Mouse (Mus musculus) embryonic facial prominence, embryonic 10.5 days (tissue): ENCODE results near the gene Klk4. TPM values are rescaled to one million over a fixed set of nuclear protein-coding genes. Genes with fewer than 3 reads are reported as not detected.

Source experiments
- DNase-seq: peaks from one replicate; pipeline ENCODE4 v3.0.0-alpha.2; 2017; ENCODE audit warnings: low spot score
- H3K27ac ChIP-seq: fragments of 300-500 bp; sonication (generic); replicated peaks from 2 replicates; pipeline ENCODE4 v1.5.1; 2016; ENCODE audit warnings: mild to moderate bottlenecking
- H3K27me3 ChIP-seq: fragments of 300-500 bp; sonication (generic); replicated peaks from 2 replicates; pipeline ENCODE4 v1.6.1; 2016; ENCODE audit warnings: low read depth, mild to moderate bottlenecking; ENCODE audit not compliant: poor library complexity, severe bottlenecking
- H3K36me3 ChIP-seq: fragments of 300-500 bp; sonication (generic); replicated peaks from 2 replicates; pipeline ENCODE4 v1.6.1; 2016; ENCODE audit warnings: mild to moderate bottlenecking, moderate library complexity
- H3K4me1 ChIP-seq: fragments of 300-500 bp; sonication (generic); 2 replicates; pipeline ENCODE4 v1.6.1; 2016
- H3K4me3 ChIP-seq: fragments of 300-500 bp; sonication (generic); 2 replicates; pipeline ENCODE4 v1.5.1; 2016; ENCODE audit warnings: mild to moderate bottlenecking, moderate library complexity
- H3K9me3 ChIP-seq: fragments of 300-500 bp; sonication (generic); 2 replicates; pipeline ENCODE4 v1.6.1; 2016; ENCODE audit warnings: mild to moderate bottlenecking
- WGBS: fragments of 180-500 bp; shearing (Covaris S2); methylation state at CpG from one replicate; pipeline ENCODE4 v1.1.7; 2016; 5-methylcytosine and 5-hydroxymethylcytosine counted together
- polyA plus RNA-seq: library from polyadenylated mRNA; unstranded; fragments of >200 nt; fragmentation: Nextera tagmentation; extraction: Ambion mirVana; gene quantifications from 2 replicates; pipeline ENCODE4 v1.2.1, GENCODE M21; 2016

Gene Klk4
- polyA plus RNA-seq, 1 experiment from 2014 or later, result not detected

DNA sequence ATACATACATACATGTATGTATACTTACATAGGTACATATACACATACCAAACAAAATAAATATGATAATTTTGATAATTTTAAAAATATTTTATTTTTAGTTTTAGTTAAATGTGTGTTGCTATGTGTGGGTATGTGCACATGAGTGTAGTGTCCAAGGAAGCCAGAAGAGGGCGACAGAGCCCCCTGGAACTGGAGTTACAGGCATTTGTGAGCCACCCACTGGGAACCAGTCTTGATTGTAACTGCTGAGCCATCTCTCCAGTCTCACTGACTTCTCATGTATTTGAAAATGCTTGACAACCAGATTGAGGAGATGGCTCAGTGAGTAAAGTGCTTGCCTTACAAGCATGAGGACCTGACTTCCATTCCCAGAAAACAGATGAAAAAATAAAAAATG is 2.7 kb upstream of the Klk4 start:
- no peak for DNase-seq
- 44% methylated on average over 1 of the region's 1 CpGs for WGBS
- Histone ChIP-seq H3K27me3 (peaks cover 8% of the 10 kb centered on the region; the same call in 1 of the 2 replicates), H3K9me3 (0 out of 2 replicates have a peak, but pooled peaks cover 2% of the 10 kb centered on the region), H3K4me1 (peaks cover 19% of the 10 kb centered on the region), H3K36me3 (no peaks in the 10 kb centered on the region), H3K27ac (no peak overlapping the region), H3K4me3 (no peak overlapping the region)

DNA sequence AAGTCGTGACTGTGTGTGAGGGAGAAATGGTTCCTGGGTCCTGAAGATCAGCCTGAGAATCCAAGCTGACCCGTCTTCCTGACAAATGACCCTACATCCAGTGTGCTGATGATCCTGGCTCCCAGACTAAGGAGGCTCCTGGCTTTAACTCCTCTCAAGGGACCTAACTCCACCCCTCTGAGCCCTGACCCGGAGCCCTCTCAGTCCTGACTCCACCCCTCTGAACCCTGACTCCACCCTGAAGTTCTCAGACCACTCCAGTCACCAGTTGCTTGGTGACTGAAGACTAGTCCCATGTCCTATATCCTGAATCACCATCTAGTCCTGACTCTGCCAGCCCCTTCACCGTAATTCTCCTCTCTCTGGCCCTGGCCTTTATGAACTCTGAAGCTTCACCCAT is 1.4 kb downstream of the Klk4 start:
- Histone ChIP-seq H3K4me1 (peaks cover 20% of the 10 kb centered on the region), H3K4me3 (no peak overlapping the region), H3K27me3 (peaks cover 18% of the 10 kb centered on the region), H3K27ac (no peak overlapping the region), H3K9me3 (0 out of 2 replicates have a peak, but pooled peaks cover 2% of the 10 kb centered on the region), H3K36me3 (no peaks in the 10 kb centered on the region)
- 18% methylated on average over 4 of the region's 4 CpGs for WGBS
- no peak for DNase-seq

DNA sequence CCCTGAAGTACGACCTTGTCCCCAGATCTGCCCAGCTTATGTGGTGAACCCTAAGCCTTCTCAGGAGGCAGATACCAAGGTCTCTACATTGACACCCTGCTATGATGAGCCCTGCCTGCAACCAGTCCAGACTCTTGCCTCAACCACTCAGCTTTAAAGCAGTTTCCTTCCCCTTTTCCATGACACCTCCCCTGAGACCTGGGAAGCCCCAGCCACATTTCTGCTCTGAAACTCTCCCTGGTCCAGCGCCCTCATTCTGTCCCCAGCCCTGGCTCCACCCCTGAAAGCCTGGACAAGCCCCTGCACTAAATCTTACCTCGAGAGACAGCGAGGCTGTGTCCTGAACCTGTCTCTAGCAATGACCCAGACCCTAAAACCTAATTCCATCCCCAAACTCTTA is 1.9 kb downstream of the Klk4 start:
- peaks cover 18% of the 10 kb centered on the region for H3K27me3 ChIP-seq
- WGBS, result 31% methylated on average over 4 of the region's 4 CpGs
- no peaks in the 10 kb centered on the region for H3K36me3 ChIP-seq
- peaks cover 20% of the 10 kb centered on the region for H3K4me1 ChIP-seq
- DNase-seq, result no peak
- no peak overlapping the region for H3K27ac ChIP-seq
- no peak overlapping the region for H3K4me3 ChIP-seq
- H3K9me3 ChIP-seq, result 0 out of 2 replicates have a peak, but pooled peaks cover 2% of the 10 kb centered on the region

DNA sequence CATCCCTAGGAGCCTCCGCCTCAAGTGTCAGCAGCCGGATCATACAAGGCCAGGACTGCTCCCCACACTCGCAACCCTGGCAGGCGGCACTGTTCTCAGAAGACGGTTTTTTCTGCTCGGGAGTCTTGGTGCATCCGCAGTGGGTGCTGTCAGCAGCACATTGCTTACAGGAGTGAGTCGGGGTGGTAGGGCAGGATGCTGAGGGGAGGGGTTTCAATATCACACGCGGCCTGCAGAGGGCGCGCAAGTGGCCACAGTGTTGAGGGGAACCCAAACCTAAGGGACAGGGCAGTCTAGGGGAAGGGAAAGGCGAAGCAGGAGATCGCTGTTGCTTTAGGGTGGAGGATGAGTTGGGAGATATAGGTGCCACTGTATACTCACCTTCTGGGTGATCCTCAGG is 2.6 kb downstream of the Klk4 start:
- H3K9me3 ChIP-seq, result no peaks in the 10 kb centered on the region
- DNase-seq, result peak; percentile 71
- peaks cover 18% of the 10 kb centered on the region for H3K27me3 ChIP-seq
- no peaks in the 10 kb centered on the region for H3K36me3 ChIP-seq
- WGBS, result 8% methylated on average over 14 of the region's 14 CpGs
- H3K4me1 ChIP-seq, result peaks cover 20% of the 10 kb centered on the region
- H3K27ac ChIP-seq, result no peak overlapping the region
- peak overlapping the region; percentile 33; the same call in 1 of the 2 replicates for H3K4me3 ChIP-seq

DNA sequence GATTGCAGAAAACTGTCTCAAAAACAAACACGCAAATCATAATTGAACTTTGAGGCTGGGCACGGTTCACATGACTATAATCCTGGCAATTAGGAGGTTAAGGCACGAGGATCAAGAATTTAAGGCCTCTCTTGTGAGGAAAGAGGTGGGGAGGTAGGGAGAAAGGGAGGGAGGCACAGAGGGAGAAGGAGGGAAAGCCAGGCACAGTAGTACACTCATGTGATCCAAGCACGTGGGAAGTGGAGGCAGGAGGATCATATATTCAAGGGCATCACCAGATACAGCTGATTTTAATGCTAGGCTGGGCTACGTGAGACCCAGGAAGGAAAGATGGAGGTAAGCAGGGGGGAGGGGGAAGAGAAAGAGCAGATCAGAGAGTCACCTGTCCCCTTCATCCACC is 10.4 kb downstream of the Klk4 start:
- 65% methylated on average over 5 of the region's 5 CpGs for WGBS

DNA sequence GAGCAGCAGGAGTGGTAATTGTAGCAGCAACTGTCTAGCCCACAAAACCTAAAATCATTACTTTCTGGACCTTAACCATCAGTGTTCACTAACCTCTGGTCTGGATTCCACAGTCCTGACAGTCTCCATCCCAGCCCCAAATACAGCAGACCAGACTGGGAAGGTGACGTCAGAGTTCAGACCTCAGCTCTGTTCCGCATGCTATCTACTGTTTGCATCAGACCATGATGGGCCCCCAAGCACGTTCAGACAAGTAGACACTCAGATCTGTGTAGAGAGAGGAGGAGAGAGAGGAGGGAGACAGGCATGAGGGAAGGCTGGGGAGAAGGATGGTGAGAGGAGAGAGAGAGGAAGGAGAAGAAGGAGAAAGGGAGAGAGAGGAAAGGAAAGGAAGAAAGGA is 10.8 kb downstream of the Klk4 start:
- no peak for DNase-seq
- H3K9me3 ChIP-seq, result no peaks in the 10 kb centered on the region
- WGBS, result 63% methylated on average over 3 of the region's 3 CpGs
- no peak overlapping the region for H3K27ac ChIP-seq
- no peaks in the 10 kb centered on the region for H3K27me3 ChIP-seq
- H3K4me1 ChIP-seq, result no peaks in the 10 kb centered on the region
- H3K4me3 ChIP-seq, result no peak overlapping the region
- H3K36me3 ChIP-seq, result no peaks in the 10 kb centered on the region

More for the DNA sequence above, 10.4 kb downstream of the Klk4 start:
- no peaks in the 10 kb centered on the region for H3K36me3 ChIP-seq
- no peaks in the 10 kb centered on the region for H3K27me3 ChIP-seq
- H3K27ac ChIP-seq, result no peak overlapping the region
- no peaks in the 10 kb centered on the region for H3K4me1 ChIP-seq
- no peaks in the 10 kb centered on the region for H3K9me3 ChIP-seq
- H3K4me3 ChIP-seq, result no peak overlapping the region
- no peak for DNase-seq

DNA sequence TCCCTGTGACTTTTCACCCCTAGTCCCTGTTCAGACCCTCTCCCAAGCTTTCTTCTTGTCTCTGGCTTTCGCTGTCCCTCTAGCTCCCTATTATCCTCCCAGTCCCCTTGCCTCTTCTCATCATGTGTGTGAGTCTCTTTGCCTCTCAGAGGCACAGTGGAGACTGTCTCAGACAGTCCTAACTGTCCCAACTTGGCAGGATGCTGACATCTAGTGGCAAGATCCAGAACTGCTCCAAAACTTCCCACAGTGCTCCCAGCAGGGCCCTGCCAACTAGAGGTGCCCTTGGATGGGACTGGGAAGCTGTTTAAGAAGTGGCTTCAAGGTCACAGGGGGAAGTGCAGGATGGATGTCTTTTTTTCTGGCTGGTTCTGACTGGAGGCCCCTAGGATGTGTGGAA is 13.9 kb downstream of the Klk4 start:
- no peaks in the 10 kb centered on the region for H3K9me3 ChIP-seq
- no peaks in the 10 kb centered on the region for H3K36me3 ChIP-seq
- H3K27ac ChIP-seq, result no peak overlapping the region
- no peak overlapping the region for H3K4me3 ChIP-seq
- H3K27me3 ChIP-seq, result no peaks in the 10 kb centered on the region
- DNase-seq, result peak; percentile 84
- no peaks in the 10 kb centered on the region for H3K4me1 ChIP-seq
- WGBS, result 11% methylated on average over 1 of the region's 1 CpGs

DNA sequence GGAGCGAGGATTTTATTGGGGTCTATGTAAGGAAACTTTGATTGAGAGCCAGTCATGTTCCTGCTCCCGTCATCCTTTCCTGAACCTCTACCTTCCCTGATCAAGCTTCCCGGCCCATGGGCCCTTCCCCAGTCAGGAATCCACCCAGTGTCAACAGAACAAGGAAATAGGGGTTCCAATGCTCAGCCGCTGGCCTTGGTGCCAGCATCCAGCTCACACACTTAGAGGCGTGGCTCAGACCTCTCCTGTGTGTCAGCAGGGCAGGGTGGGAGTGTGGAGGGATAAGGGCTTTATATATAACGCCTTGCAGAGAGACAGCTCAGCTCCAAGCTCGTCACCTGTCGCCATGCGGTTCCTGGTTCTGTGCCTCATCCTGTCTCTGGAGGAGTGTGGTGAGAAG is 33.9 kb downstream of the Klk4 start:
- Histone ChIP-seq H3K4me1 (no peaks in the 10 kb centered on the region), H3K27ac (no peak overlapping the region), H3K27me3 (no peaks in the 10 kb centered on the region), H3K4me3 (no peak overlapping the region), H3K9me3 (no peaks in the 10 kb centered on the region), H3K36me3 (no peaks in the 10 kb centered on the region)
- 75% methylated on average over 9 of the region's 9 CpGs for WGBS
- no peak for DNase-seq

DNA sequence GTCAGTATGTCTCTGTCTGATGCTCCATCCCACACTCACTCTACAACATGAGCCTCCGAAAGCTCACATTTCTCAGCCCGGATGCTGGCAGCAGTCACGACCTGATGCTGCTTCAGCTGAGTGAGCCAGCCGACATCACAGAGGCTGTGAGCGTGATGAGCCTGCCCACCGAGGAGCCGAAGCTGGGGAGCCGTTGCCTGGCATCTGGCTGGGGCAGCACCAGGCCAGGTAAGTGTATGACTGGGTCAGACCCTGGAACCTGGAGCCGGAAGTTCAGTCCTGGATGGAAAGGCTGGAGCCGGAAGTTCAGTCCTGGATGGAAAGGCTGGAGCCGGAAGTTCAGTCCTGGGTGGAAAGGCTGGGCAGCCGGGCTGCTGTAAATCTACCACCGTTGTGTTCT is 37.5 kb downstream of the Klk4 start:
- Histone ChIP-seq H3K9me3 (no peaks in the 10 kb centered on the region), H3K36me3 (no peaks in the 10 kb centered on the region), H3K27me3 (no peaks in the 10 kb centered on the region), H3K4me1 (no peaks in the 10 kb centered on the region), H3K4me3 (no peak overlapping the region), H3K27ac (no peak overlapping the region)
- no peak for DNase-seq
- 85% methylated on average over 13 of the region's 13 CpGs for WGBS

DNA sequence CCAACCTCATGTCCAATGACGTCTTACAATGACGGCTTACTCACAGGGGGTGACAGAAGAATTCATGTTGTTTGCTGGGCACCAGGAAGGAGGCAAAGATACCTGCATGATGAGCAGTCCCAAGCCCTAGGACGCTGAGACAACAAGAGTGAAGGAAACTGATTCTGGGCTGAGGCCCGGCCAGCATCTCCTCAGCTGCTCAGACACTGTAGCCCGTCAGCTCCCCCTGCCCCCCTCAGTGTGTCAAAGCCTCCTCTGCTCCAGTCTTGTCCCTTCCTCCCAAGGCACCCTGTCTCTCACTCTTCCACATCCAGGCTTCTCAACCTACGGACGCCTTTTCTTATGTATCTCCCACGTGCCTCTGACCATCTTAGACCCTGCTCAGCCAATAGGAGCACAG is 37.9 kb downstream of the Klk4 start:
- WGBS, result 72% methylated on average over 8 of the region's 8 CpGs

DNA sequence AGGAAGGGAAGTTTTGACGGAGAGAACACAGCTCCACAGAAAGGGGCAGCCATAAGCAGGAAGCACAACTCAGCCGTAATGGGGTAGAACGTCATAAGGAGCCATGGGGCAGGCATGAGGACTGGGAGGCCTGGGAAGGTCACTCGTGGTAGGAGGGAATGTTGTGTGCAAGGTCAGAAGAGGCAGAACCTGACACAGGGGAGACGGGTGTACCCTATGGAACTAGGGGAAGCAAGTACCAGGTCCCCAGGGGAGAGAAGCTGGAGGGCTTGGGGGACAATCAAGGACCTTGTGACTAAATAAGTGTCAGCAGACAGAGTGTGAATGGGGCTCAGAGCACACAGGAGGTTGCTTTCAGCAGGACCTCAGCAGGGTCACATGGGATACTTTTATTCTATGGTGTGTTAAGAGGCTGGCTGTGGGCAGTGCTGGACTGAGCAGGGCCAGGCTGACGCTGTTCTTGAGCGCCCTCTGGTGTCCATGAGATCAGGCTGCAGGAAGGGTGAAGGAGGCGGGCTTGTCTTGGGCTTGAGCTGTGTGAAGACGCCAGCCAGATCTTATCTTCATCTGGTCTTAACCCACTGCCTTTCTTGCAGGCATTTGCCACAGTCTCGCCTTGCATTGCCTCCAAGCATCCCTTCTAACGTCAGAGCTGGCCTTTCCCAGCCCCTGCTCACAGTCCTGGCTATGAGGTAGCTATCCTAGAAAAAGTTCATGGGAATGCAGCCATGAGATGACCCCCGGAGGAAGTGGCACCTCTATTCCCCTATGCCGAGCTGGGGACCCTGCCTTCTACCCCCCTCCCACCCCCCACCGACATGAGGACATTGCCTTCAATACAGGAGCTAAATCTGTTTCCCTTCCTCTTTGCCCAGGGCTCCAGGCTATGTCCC is 38.8 kb downstream of the Klk4 start:
- no peaks in the 10 kb centered on the region for H3K27me3 ChIP-seq
- 34% methylated on average over 14 of the region's 14 CpGs for WGBS

More for the DNA sequence above, 37.9 kb downstream of the Klk4 start:
- no peak overlapping the region for H3K27ac ChIP-seq
- no peak for DNase-seq
- H3K4me1 ChIP-seq, result no peaks in the 10 kb centered on the region
- H3K4me3 ChIP-seq, result no peak overlapping the region
- no peaks in the 10 kb centered on the region for H3K9me3 ChIP-seq
- no peaks in the 10 kb centered on the region for H3K27me3 ChIP-seq
- no peaks in the 10 kb centered on the region for H3K36me3 ChIP-seq

DNA sequence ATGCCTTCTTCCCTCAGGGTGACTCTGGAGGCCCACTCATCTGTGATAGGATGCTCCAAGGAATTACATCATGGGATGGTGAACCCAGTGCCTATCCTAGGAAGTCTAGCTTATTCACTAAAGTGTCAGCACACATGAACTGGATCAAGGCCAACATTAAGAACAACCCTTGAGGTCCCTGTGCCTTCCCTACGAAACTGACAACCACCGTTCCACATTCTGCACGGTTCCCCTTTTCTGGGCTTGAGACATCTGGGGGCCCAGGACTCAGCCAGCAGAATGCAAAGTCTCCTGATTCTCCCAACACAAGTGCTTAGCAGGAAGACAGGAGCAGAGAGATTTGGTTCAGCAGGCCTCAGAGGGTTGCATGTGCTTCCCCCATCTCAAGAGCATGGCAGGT is 39.6 kb downstream of the Klk4 start:
- no peak overlapping the region for H3K27ac ChIP-seq
- H3K36me3 ChIP-seq, result no peaks in the 10 kb centered on the region
- H3K9me3 ChIP-seq, result no peaks in the 10 kb centered on the region
- no peaks in the 10 kb centered on the region for H3K27me3 ChIP-seq
- no peak overlapping the region for H3K4me3 ChIP-seq
- H3K4me1 ChIP-seq, result no peaks in the 10 kb centered on the region
- WGBS, result 81% methylated on average over 3 of the region's 3 CpGs
- no peak for DNase-seq

More for the DNA sequence above, 38.8 kb downstream of the Klk4 start:
- H3K27ac ChIP-seq, result no peak overlapping the region
- H3K36me3 ChIP-seq, result no peaks in the 10 kb centered on the region
- no peaks in the 10 kb centered on the region for H3K4me1 ChIP-seq
- no peaks in the 10 kb centered on the region for H3K9me3 ChIP-seq
- no peak overlapping the region for H3K4me3 ChIP-seq
- peak; percentile 81 for DNase-seq

DNA sequence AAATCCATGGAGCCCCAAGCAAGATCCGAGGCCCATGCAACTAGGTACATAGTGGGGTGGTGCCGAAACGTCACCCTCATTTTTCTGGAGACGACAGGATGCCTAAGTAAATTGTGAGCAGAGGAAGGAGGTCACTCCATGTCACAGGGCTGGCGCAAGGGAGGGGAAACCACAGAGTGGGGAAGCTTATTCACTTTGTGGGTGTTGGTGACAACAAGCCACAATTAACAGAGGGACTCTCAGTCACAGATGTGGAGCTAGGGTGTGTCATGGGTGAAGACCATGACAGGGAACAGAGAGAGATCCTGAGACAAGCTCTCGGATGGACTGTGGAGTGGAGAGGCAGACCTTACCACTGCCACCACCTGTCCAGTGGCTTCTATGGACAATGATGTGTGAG is 40.1 kb downstream of the Klk4 start:
- no peaks in the 10 kb centered on the region for H3K4me1 ChIP-seq
- H3K27ac ChIP-seq, result no peak overlapping the region
- 89% methylated on average over 6 of the region's 6 CpGs for WGBS
- no peak overlapping the region for H3K4me3 ChIP-seq
- H3K36me3 ChIP-seq, result no peaks in the 10 kb centered on the region
- H3K9me3 ChIP-seq, result no peaks in the 10 kb centered on the region
- no peaks in the 10 kb centered on the region for H3K27me3 ChIP-seq
- no peak for DNase-seq
